Mouse (Mus musculus): Measurements from ENCODE around the gene Sys1. TPM values are rescaled to one million over a fixed set of nuclear protein-coding genes. Genes with fewer than 3 reads are reported as not detected.

Gene Sys1
- polyA plus RNA-seq, 2 experiments, result 48.4 to 73.1 TPM

DNA sequence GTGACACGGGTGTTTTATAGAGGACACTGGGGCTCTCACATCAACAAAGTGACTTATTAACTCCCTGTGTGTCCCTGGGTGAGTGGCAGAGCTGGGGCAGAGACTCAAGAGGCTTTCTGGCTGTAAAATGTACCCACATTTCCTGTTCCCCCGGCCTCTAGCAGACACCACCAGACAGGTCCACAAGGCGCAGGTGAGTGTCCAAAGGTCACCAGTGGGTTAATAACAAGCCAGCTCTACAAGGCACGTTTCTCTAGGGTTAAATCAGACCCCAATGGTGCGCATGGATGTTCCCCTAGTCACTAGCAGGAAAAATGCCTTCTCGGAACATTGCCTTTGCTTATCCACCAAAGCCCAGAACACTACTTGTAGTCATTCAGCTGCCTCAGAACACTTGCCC is 19.1 kb upstream of the Sys1 start:
- H3K4me1 ChIP-seq (ENCODE audit: control insufficient read depth, insufficient read depth, low read length), result peaks cover 81% of the 10 kb centered on the region
- H3K9ac ChIP-seq (ENCODE audit: low read depth, low read length, severe bottlenecking), result no peak overlapping the region
- no peak for DNase-seq (ENCODE audit: low spot score)
- no peak overlapping the region for H3K27ac ChIP-seq (replicated peaks; ENCODE audit: low read depth, low read length)
- TF ChIP-seq POLR2A (IDR thresholded peaks at IDR 0.05; ENCODE audit: borderline replicate concordance, extremely low read depth, insufficient read depth, insufficient read length), result no peak
- H3K9me3 ChIP-seq (ENCODE audit: control insufficient read depth, low read length), result no peaks in the 10 kb centered on the region
- H3K36me3 ChIP-seq (ENCODE audit: control insufficient read depth, insufficient read depth, low read length), result no peaks in the 10 kb centered on the region
- no peaks in the 10 kb centered on the region for H3K27me3 ChIP-seq (ENCODE audit: control insufficient read depth, insufficient read depth, low read length)
- 35% methylated on average over 6 of the region's 6 CpGs for WGBS
- H3K4me2 ChIP-seq (replicated peaks; ENCODE audit: low read depth, low read length, severe bottlenecking), result no peak overlapping the region
- ATAC-seq (ENCODE audit: low FRiP score, low read depth), result no peak
- no peak overlapping the region for H3K4me3 ChIP-seq (replicated peaks; ENCODE audit: low read length)

DNA sequence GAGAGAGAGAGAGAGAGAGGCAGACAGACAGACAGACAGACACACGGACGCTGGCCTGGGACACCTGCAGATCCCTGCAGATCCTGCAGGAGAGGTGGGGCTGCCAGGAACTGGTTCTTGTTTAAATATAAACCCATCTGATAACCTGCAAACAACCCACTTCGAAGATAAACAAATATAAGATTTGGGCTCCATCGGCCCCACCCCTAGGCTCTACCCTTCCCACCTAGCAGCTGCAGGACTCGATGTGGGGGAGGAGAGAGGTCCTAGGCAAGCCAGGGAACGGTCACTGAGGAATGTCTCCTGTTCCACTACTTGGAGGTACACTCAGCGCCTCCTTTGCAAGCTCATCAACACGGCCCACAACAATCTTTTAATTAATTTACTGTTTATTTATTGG is 18.5 kb upstream of the Sys1 start:
- H3K9ac ChIP-seq (ENCODE audit: low read depth, low read length, severe bottlenecking), result no peak overlapping the region

DNA sequence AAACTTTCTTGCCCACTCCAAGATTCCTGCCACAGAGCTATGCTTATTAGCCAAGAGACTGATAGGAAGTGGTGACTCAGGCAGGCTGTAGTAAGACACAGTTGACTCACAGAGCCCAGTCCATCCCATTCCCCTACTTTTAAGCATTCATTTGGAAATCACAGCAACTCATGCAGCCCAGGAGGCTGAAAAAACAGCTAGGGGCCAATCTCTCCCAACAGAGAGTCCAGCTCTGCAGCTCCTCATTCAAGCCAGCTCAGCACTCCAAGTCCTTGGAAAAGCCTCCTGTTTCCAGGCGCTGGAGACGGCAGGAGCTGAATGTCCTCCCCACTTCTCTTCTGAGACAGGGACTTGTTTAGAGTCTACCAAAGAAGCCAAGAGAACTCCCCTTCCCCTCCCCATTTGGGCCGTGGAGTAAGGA is 17.8 kb upstream of the Sys1 start:
- H3K4me3 ChIP-seq (replicated peaks; ENCODE audit: low read length), result no peak overlapping the region
- H3K4me1 ChIP-seq (ENCODE audit: control insufficient read depth, insufficient read depth, low read length), result peaks cover 75% of the 10 kb centered on the region
- no peaks in the 10 kb centered on the region for H3K27me3 ChIP-seq (ENCODE audit: control insufficient read depth, insufficient read depth, low read length)
- no peak for DNase-seq (ENCODE audit: low spot score)
- no peak for TF ChIP-seq POLR2A (IDR thresholded peaks at IDR 0.05; ENCODE audit: borderline replicate concordance, extremely low read depth, insufficient read depth, insufficient read length)
- no peaks in the 10 kb centered on the region for H3K36me3 ChIP-seq (ENCODE audit: control insufficient read depth, insufficient read depth, low read length)
- H3K9me3 ChIP-seq (ENCODE audit: control insufficient read depth, low read length), result no peaks in the 10 kb centered on the region
- 66% methylated on average over 3 of the region's 3 CpGs for WGBS
- no peak overlapping the region for H3K27ac ChIP-seq (replicated peaks; ENCODE audit: low read depth, low read length)
- ATAC-seq (ENCODE audit: low FRiP score, low read depth), result no peak
- no peak overlapping the region for H3K4me2 ChIP-seq (replicated peaks; ENCODE audit: low read depth, low read length, severe bottlenecking)
- H3K9ac ChIP-seq (ENCODE audit: low read depth, low read length, severe bottlenecking), result no peak overlapping the region

More for the DNA sequence above, 18.5 kb upstream of the Sys1 start:
- no peak overlapping the region for H3K4me3 ChIP-seq (replicated peaks; ENCODE audit: low read length)
- no peaks in the 10 kb centered on the region for H3K27me3 ChIP-seq (ENCODE audit: control insufficient read depth, insufficient read depth, low read length)
- H3K36me3 ChIP-seq (ENCODE audit: control insufficient read depth, insufficient read depth, low read length), result no peaks in the 10 kb centered on the region
- WGBS, result 41% methylated on average over 8 of the region's 8 CpGs
- TF ChIP-seq POLR2A (IDR thresholded peaks at IDR 0.05; ENCODE audit: borderline replicate concordance, extremely low read depth, insufficient read depth, insufficient read length), result no peak
- H3K9me3 ChIP-seq (ENCODE audit: control insufficient read depth, low read length), result no peaks in the 10 kb centered on the region
- H3K27ac ChIP-seq (replicated peaks; ENCODE audit: low read depth, low read length), result no peak overlapping the region
- H3K4me1 ChIP-seq (ENCODE audit: control insufficient read depth, insufficient read depth, low read length), result peaks cover 77% of the 10 kb centered on the region
- ATAC-seq (ENCODE audit: low FRiP score, low read depth) (no peak), DNase-seq (ENCODE audit: low spot score) (no peak)
- H3K4me2 ChIP-seq (replicated peaks; ENCODE audit: low read depth, low read length, severe bottlenecking), result no peak overlapping the region

DNA sequence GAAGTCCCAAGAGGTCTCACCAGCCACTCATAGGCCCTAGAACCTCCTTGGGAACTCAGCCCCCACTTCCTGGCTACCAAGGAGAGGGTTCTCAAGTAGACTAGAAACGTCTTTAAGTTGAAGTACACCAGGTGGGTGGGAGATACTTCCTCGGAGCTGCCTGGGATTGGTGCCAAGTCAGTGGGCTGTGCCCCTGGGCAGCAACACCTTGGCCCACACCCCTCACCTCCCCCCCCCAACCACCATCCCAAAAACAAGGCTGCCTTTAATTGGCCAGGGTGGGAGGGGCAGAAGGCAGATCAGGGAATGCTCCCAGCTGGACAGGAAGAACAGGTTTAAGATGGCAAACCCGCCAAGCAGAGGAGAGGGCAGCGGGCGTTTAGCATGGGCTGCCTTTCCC is 16.4 kb upstream of the Sys1 start:
- no peak for ATAC-seq (ENCODE audit: low FRiP score, low read depth)
- H3K9me3 ChIP-seq (ENCODE audit: control insufficient read depth, low read length), result no peaks in the 10 kb centered on the region
- no peak for DNase-seq (ENCODE audit: low spot score)
- H3K9ac ChIP-seq (ENCODE audit: low read depth, low read length, severe bottlenecking), result no peak overlapping the region
- H3K4me3 ChIP-seq (replicated peaks; ENCODE audit: low read length), result no peak overlapping the region
- no peaks in the 10 kb centered on the region for H3K36me3 ChIP-seq (ENCODE audit: control insufficient read depth, insufficient read depth, low read length)
- peaks cover 63% of the 10 kb centered on the region for H3K4me1 ChIP-seq (ENCODE audit: control insufficient read depth, insufficient read depth, low read length)
- TF ChIP-seq POLR2A (IDR thresholded peaks at IDR 0.05; ENCODE audit: borderline replicate concordance, extremely low read depth, insufficient read depth, insufficient read length), result no peak
- H3K4me2 ChIP-seq (replicated peaks; ENCODE audit: low read depth, low read length, severe bottlenecking), result no peak overlapping the region
- 40% methylated on average over 5 of the region's 5 CpGs for WGBS
- H3K27me3 ChIP-seq (ENCODE audit: control insufficient read depth, insufficient read depth, low read length), result no peaks in the 10 kb centered on the region
- no peak overlapping the region for H3K27ac ChIP-seq (replicated peaks; ENCODE audit: low read depth, low read length)

DNA sequence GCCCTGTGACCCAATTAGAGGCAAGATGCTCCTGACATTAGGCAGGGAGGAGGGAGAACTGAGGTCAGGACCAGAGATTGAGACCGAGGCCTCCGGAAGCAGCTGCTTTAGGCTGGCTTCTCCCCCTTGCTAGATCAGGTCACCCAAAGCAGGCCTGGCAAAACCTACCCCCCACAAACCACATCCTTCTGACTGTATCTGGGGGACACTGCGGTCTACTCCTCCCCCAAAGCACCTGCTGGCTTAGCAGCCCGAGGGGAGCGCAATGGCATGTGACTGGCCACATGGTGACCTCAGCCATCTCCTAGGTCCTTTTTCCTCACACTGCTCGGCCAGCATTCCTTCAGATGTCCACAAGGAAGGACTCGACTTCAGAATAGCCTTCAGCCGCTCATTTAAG is 15.6 kb upstream of the Sys1 start:
- Histone ChIP-seq H3K27ac (replicated peaks; ENCODE audit: low read depth, low read length) (no peak overlapping the region), H3K4me2 (replicated peaks; ENCODE audit: low read depth, low read length, severe bottlenecking) (peak overlapping the region; percentile 90), H3K9ac (ENCODE audit: low read depth, low read length, severe bottlenecking) (no peak overlapping the region), H3K9me3 (ENCODE audit: control insufficient read depth, low read length) (no peaks in the 10 kb centered on the region), H3K27me3 (ENCODE audit: control insufficient read depth, insufficient read depth, low read length) (no peaks in the 10 kb centered on the region), H3K36me3 (ENCODE audit: control insufficient read depth, insufficient read depth, low read length) (no peaks in the 10 kb centered on the region), H3K4me1 (ENCODE audit: control insufficient read depth, insufficient read depth, low read length) (peaks cover 54% of the 10 kb centered on the region), H3K4me3 (replicated peaks; ENCODE audit: low read length) (peak overlapping the region; percentile 63)
- no peak for ATAC-seq (ENCODE audit: low FRiP score, low read depth)
- no peak for TF ChIP-seq POLR2A (IDR thresholded peaks at IDR 0.05; ENCODE audit: borderline replicate concordance, extremely low read depth, insufficient read depth, insufficient read length)
- no peak for DNase-seq (ENCODE audit: low spot score)
- WGBS, result 45% methylated on average over 8 of the region's 8 CpGs

DNA sequence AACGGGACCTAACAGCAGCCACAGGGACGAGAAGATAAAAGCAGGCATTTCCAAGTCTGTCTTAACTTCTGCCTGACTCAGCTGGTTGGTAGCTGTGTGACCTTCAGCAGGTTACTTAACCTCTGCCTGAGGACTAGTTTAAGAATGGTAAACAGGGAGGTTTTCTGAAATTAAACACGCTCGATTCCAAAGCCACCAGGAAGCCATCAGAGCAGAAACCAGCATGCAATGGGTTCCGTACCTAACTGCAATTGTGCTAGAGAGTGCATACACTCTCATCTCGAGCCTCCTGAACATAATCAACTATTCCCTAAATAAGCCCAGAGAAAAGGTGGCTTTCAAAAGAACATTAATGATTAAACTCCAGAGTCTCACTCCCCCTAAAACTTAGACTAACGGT is 15.0 kb upstream of the Sys1 start:
- H3K4me2 ChIP-seq (replicated peaks; ENCODE audit: low read depth, low read length, severe bottlenecking), result peak overlapping the region; percentile 90
- H3K27me3 ChIP-seq (ENCODE audit: control insufficient read depth, insufficient read depth, low read length), result no peaks in the 10 kb centered on the region
- peak overlapping the region; percentile 79 for H3K9ac ChIP-seq (ENCODE audit: low read depth, low read length, severe bottlenecking)
- no peak for ATAC-seq (ENCODE audit: low FRiP score, low read depth)
- peaks cover 48% of the 10 kb centered on the region for H3K4me1 ChIP-seq (ENCODE audit: control insufficient read depth, insufficient read depth, low read length)
- WGBS, result 23% methylated on average over 7 of the region's 7 CpGs
- H3K27ac ChIP-seq (replicated peaks; ENCODE audit: low read depth, low read length), result no peak overlapping the region
- no peak for TF ChIP-seq POLR2A (IDR thresholded peaks at IDR 0.05; ENCODE audit: borderline replicate concordance, extremely low read depth, insufficient read depth, insufficient read length)
- no peaks in the 10 kb centered on the region for H3K36me3 ChIP-seq (ENCODE audit: control insufficient read depth, insufficient read depth, low read length)
- H3K9me3 ChIP-seq (ENCODE audit: control insufficient read depth, low read length), result no peaks in the 10 kb centered on the region
- DNase-seq (ENCODE audit: low spot score), result no peak
- peak overlapping the region; percentile 63 for H3K4me3 ChIP-seq (replicated peaks; ENCODE audit: low read length)

Measured in limb, embryonic 14.5 days (tissue).